Mouse (Mus musculus): ENCODE data around the gene Clk2. TPM values are rescaled to one million over a fixed set of nuclear protein-coding genes. Genes with fewer than 3 reads are reported as not detected.
"Not testable (repeated sequence)": the region's sequence is repeated elsewhere in the genome, so short reads cannot be mapped to it uniquely, and the experiment has no call there.

The Clk2 gene
- polyA plus RNA-seq, 1 experiment from 2014 or later: 8.5 TPM

- Histone ChIP-seq H3K4me1 (replicated peaks) (peaks cover 28% of the 10 kb centered on the region), H3K4me2 (peak within 1 kb of the TSS; percentile 99), H3K27me3 (peaks cover 38% of the 10 kb centered on the region), H3K36me3 (replicated peaks) (no peaks in the 10 kb centered on the region), H3K9me3 (replicated peaks) (no peaks in the 10 kb centered on the region), H3K27ac (replicated peaks) (no peak within 1 kb of the TSS), H3K9ac (peak within 1 kb of the TSS; percentile 51), H3K4me3 (replicated peaks) (peak within 1 kb of the TSS; percentile 60)
- under 1% methylated on average over 56 of the region's 66 CpGs for WGBS (ENCODE audit: insufficient replicate concordance)
- ATAC-seq (ENCODE audit: insufficient read depth): peak; percentile 14; the same call in 1 of the 2 replicates
Observed at GRCm38 (mm10) chr3:89159616-89160344, 4.8 kb upstream of the Clk2 start, which contains the start of gene Hcn3. Gene Hcn3, minus strand, starts transcription at chr3:89160196.

- not testable (repeated sequence) for ATAC-seq (ENCODE audit: insufficient read depth); H3K4me2 ChIP-seq; H3K36me3 ChIP-seq (replicated peaks); H3K27ac ChIP-seq (replicated peaks); H3K4me3 ChIP-seq (replicated peaks); H3K9ac ChIP-seq; H3K9me3 ChIP-seq (replicated peaks)
- H3K27me3 ChIP-seq: peaks cover 33% of the 10 kb centered on the region
- peaks cover 39% of the 10 kb centered on the region for H3K4me1 ChIP-seq (replicated peaks)
Observed at GRCm38 (mm10) chr3:89161207-89161606, 3.4 kb upstream of the Clk2 start.

- 68% methylated on average over 4 of the region's 4 CpGs for WGBS (ENCODE audit: insufficient replicate concordance)
- Histone ChIP-seq H3K27me3 (peaks cover 32% of the 10 kb centered on the region), H3K4me2 (no peak overlapping the region), H3K4me1 (replicated peaks) (peaks cover 44% of the 10 kb centered on the region), H3K9ac (no peak overlapping the region), H3K4me3 (replicated peaks) (no peak overlapping the region), H3K36me3 (replicated peaks) (peaks cover 1% of the 10 kb centered on the region), H3K27ac (replicated peaks) (no peak overlapping the region), H3K9me3 (replicated peaks) (no peaks in the 10 kb centered on the region)
- ATAC-seq (ENCODE audit: insufficient read depth): no peak
Observed at GRCm38 (mm10) chr3:89161786-89162185, 2.8 kb upstream of the Clk2 start.

- Histone ChIP-seq H3K27ac (replicated peaks) (no peak overlapping the region), H3K4me3 (replicated peaks) (no peak overlapping the region), H3K9me3 (replicated peaks) (no peaks in the 10 kb centered on the region), H3K4me1 (replicated peaks) (peaks cover 48% of the 10 kb centered on the region), H3K27me3 (peaks cover 19% of the 10 kb centered on the region), H3K36me3 (replicated peaks) (peaks cover 13% of the 10 kb centered on the region), H3K9ac (no peak overlapping the region), H3K4me2 (no peak overlapping the region)
- ATAC-seq (ENCODE audit: insufficient read depth): no peak
- 60% methylated on average over 1 of the region's 1 CpGs for WGBS (ENCODE audit: insufficient replicate concordance)
Observed at GRCm38 (mm10) chr3:89163123-89163522, 1.5 kb upstream of the Clk2 start.

- Histone ChIP-seq H3K4me2 (peak overlapping the region; percentile 77), H3K4me3 (replicated peaks) (peak overlapping the region; percentile 71), H3K9ac (peak overlapping the region; percentile 85), H3K4me1 (replicated peaks) (peaks cover 48% of the 10 kb centered on the region), H3K9me3 (replicated peaks) (no peaks in the 10 kb centered on the region), H3K27me3 (peaks cover 13% of the 10 kb centered on the region), H3K36me3 (replicated peaks) (peaks cover 20% of the 10 kb centered on the region), H3K27ac (replicated peaks) (peak overlapping the region; percentile 89)
- WGBS (ENCODE audit: insufficient replicate concordance): 49% methylated on average over 5 of the region's 5 CpGs
- no peak for ATAC-seq (ENCODE audit: insufficient read depth)
Observed at GRCm38 (mm10) chr3:89163643-89164245, 851 bp upstream of the Clk2 start.

GRCm38 (mm10) chr3:89165268-89165870 is 774 bp downstream of the Clk2 start:
- no peak; the same call in 1 of the 2 replicates for ATAC-seq (ENCODE audit: insufficient read depth)
- 15% methylated on average over 12 of the region's 12 CpGs for WGBS (ENCODE audit: insufficient replicate concordance)
- Histone ChIP-seq H3K9ac (peak overlapping the region; percentile 85), H3K4me3 (replicated peaks) (peak overlapping the region; percentile 71), H3K4me1 (replicated peaks) (peaks cover 32% of the 10 kb centered on the region), H3K27ac (replicated peaks) (peak overlapping the region; percentile 89), H3K4me2 (peak overlapping the region; percentile 77), H3K9me3 (replicated peaks) (no peaks in the 10 kb centered on the region), H3K36me3 (replicated peaks) (peaks cover 36% of the 10 kb centered on the region), H3K27me3 (no peaks in the 10 kb centered on the region)

GRCm38 (mm10) chr3:89166945-89167344 is 2.4 kb downstream of the Clk2 start:
- Histone ChIP-seq H3K9ac (no peak overlapping the region), H3K4me2 (no peak overlapping the region), H3K27ac (replicated peaks) (no peak overlapping the region), H3K36me3 (replicated peaks) (peaks cover 50% of the 10 kb centered on the region), H3K4me1 (replicated peaks) (peaks cover 30% of the 10 kb centered on the region), H3K4me3 (replicated peaks) (no peak overlapping the region), H3K9me3 (replicated peaks) (no peaks in the 10 kb centered on the region), H3K27me3 (no peaks in the 10 kb centered on the region)
- 89% methylated on average over 19 of the region's 19 CpGs for WGBS (ENCODE audit: insufficient replicate concordance)
- no peak for ATAC-seq (ENCODE audit: insufficient read depth)

GRCm38 (mm10) chr3:89174844-89175243 is 10.2 kb downstream of the Clk2 start:
- Histone ChIP-seq H3K36me3 (replicated peaks) (peaks cover 81% of the 10 kb centered on the region), H3K4me3 (replicated peaks) (no peak overlapping the region), H3K27me3 (no peaks in the 10 kb centered on the region), H3K4me1 (replicated peaks) (peaks cover 32% of the 10 kb centered on the region), H3K4me2 (no peak overlapping the region), H3K9ac (no peak overlapping the region), H3K9me3 (replicated peaks) (no peaks in the 10 kb centered on the region), H3K27ac (replicated peaks) (no peak overlapping the region)
- 87% methylated on average over 11 of the region's 11 CpGs for WGBS (ENCODE audit: insufficient replicate concordance)
- no peak for ATAC-seq (ENCODE audit: insufficient read depth)

GRCm38 (mm10) chr3:89175544-89175943 is 10.9 kb downstream of the Clk2 start:
- Histone ChIP-seq H3K9me3 (replicated peaks) (no peaks in the 10 kb centered on the region), H3K27me3 (no peaks in the 10 kb centered on the region), H3K4me2 (no peak overlapping the region), H3K27ac (replicated peaks) (no peak overlapping the region), H3K36me3 (replicated peaks) (peaks cover 81% of the 10 kb centered on the region), H3K4me3 (replicated peaks) (no peak overlapping the region), H3K9ac (no peak overlapping the region), H3K4me1 (replicated peaks) (peaks cover 32% of the 10 kb centered on the region)
- WGBS (ENCODE audit: insufficient replicate concordance): 86% methylated on average over 10 of the region's 10 CpGs
- ATAC-seq (ENCODE audit: insufficient read depth): no peak

GRCm38 (mm10) chr3:89176421-89176820 is 11.8 kb downstream of the Clk2 start:
- peak overlapping the region; percentile 92; the same call in 1 of the 2 replicates for H3K4me2 ChIP-seq
- H3K27ac ChIP-seq (replicated peaks): peak overlapping the region; percentile 24; the same call in 1 of the 2 replicates
- no peak for ATAC-seq (ENCODE audit: insufficient read depth)
- peaks cover 32% of the 10 kb centered on the region for H3K4me1 ChIP-seq (replicated peaks)
- WGBS (ENCODE audit: insufficient replicate concordance): 82% methylated on average over 7 of the region's 7 CpGs
- peaks cover 81% of the 10 kb centered on the region for H3K36me3 ChIP-seq (replicated peaks)
- no peaks in the 10 kb centered on the region for H3K27me3 ChIP-seq
- H3K9me3 ChIP-seq (replicated peaks): no peaks in the 10 kb centered on the region
- H3K4me3 ChIP-seq (replicated peaks): no peak overlapping the region; the same call in 1 of the 2 replicates
- H3K9ac ChIP-seq: no peak overlapping the region
